Mouse (Mus musculus) kidney, postnatal 10 days (tissue): ENCODE results near the gene Npff.
A peak's percentile ranks its signal among the peaks of the same experiment; 100 is the strongest.

Experiments
- DNase-seq: peaks from one replicate; pipeline ENCODE4 v3.0.0; 2021; ENCODE audit warnings: mixed read lengths

The Npff gene

DNA sequence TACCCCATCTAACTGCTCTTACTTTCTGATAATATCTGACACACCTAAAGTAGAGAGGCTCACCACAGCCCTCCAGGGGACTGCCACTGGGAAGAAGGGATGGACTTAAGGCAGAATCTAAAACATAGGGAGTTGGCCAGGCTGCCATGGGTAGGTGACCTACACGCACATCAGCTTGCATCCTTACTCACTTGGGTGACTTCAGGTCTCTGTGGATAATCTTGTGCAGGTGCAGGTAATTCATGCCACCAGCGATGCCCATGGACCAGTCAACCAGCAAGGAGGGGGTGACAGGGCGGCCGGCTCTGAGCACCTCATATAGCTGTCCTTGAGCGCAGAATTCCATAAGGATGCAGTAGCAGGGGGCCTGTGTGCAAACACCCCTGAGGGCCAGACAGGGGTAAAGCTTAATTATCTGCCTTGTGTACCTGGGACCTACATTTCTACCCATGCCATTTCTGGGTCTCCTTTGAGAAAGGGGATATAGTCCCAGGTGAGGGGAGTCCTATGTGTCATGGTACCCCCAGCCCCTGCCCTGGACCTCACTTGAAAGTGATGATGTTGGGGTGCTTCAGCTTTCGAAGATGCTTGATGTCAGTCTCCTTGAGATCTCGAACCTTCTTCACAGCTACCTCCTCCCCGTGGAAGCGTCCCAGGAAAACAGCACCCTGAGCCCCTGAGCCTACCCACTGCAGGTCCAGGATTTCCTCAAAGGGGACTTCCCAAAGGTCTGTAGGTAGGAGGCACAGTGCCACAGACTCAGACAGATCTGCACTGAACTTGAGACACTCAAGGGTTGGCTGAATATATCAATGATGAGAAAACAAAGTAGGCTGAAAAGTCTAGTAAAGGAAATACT lies 20.6 kb downstream of the Npff start:
- DNase-seq = peak; percentile 16

DNA sequence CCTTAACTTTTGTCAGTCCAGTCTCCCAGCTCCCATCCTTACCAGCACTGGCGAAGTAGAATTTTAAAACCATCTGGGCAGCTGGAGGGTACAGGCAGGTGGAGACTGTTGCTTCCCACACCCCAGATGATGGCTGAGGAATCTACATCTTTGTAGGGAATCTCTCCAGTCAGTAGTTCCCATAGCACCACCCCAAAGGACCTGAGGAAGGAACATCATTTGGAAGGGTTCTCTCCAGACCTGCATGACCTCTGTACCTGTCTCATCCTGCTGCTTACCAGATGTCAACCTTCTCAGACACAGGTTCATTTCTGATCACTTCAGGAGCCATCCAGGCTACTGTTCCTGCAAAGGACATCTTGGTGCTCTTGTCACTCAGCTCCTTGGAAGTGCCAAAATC lies 21.3 kb downstream of the Npff start, which contains the start of gene Gm10337:
Gm10337 (plus strand) TSS at position 276 of the 400 bp plus-strand sequence.
- peak; percentile 5 for DNase-seq

DNA sequence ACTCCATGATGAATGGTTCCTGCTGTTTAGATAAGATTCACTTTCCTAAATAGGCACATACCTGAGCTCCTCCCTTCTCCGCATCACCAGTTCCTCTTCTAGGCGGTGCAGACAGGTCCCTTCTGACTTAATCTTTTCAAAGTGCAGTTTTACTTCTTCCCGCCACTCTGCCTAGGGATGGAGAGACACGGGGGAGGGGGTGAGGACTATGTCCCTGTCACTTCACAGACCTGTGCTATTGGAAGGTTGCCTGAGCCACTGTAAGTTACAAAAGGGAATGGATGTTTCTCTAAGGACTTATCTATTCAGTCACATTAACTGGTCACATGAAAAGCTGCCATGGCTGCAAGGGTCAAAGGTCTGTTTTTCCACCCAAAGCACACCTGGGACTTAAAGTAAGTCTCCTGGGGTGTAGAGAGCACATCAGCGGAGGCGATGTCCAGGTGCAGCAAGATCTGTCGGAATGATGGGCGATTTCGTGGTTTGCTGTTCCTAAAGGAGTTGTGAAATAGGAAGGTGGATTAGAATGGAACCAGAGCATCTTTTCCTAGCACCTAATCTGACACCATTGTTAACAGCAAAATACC lies 22.4 kb downstream of the Npff start:
- no peak for DNase-seq

DNA sequence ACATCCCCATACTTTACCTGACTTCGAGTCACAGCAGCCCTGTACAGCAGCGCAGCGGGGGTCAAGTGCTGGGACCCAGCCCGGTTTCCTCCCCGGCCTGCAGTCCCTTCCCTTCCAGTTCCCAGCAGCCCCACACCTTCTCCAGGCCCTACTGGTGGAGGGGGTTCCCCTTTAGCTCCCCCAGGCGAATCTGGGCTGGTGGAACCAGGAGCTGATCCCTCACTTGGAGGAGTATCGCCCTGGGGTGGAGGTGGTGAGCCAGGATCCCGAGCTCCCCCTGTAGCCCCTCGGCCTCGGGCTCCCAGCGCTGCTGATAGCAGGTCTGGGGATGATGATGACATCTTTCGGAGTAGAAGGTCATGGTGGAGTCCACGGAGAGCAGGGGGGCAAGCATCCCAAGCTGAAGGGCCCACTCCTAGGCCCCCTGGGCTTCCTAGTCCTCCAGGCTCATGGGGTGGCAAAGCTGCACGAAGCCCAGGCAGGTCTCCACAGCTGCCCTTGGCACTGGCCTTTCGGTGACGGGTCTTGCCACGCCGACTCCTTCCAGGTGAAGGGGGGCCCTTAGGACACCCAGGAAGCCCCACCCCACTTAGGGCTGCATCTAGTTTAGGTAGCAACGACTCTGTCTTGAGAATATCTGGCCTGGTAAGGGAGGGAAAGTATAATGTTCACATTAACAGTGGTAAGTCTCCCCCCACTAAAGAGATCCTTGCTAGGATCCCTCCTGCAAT lies 23.5 kb downstream of the Npff start:
- DNase-seq = no peak

- no peak for DNase-seq
Observed at GRCm38 (mm10) chr15:102500479-102500878, 24.3 kb downstream of the Npff start.

GRCm38 (mm10) chr15:102499851-102500250 lies 24.9 kb downstream of the Npff start:
- DNase-seq = no peak

DNA sequence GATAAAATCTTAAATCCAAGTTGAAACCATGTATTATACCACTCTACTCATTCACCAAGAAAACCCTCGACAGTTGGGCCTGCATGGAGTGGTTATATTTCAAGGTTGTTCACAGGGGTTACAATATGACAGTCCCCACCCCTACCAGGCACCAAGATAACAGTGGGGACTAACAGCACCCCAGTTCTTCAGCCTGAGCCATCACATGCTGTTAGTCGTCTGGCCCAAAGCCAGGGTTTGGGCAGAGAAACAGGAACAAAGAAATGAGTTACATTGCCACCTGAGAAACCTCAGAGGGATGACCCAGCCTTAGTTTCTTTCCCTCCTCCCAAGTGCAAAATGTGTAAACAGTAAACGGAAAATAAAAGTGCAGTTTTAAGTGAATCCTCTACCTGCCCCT lies 25.4 kb downstream of the Npff start:
- DNase-seq = no peak

DNA sequence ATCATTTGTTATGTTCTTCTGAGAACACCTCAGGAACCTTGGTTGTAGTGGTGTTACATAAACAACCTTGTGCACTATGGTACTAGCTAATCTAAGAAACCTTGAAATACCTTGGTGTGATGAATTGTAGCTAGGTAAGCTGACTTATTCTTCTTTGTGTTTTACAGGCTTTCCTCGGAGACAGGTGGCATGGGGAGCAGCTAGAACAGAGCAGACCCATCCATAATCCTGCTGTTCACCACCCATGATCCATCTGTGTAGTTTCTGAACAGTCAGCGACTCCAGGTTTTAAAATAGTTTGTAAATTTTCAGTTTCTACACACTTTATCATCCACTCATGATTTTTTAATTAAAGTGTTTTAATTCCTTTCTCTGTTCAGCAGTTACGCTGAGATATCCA lies 26.4 kb downstream of the Npff start:
- no peak for DNase-seq

- DNase-seq = no peak
Observed at GRCm38 (mm10) chr15:102487664-102488063, 37.1 kb downstream of the Npff start.

- no peak for DNase-seq
Observed at GRCm38 (mm10) chr15:102485853-102486252, 38.9 kb downstream of the Npff start.

GRCm38 (mm10) chr15:102483136-102483535 lies 41.6 kb downstream of the Npff start:
- no peak for DNase-seq

- no peak for DNase-seq
Observed at GRCm38 (mm10) chr15:102474520-102474919, 50.2 kb downstream of the Npff start.
